ENCODE assay signal across 18 mouse cellular contexts in the genomic region with DNA sequence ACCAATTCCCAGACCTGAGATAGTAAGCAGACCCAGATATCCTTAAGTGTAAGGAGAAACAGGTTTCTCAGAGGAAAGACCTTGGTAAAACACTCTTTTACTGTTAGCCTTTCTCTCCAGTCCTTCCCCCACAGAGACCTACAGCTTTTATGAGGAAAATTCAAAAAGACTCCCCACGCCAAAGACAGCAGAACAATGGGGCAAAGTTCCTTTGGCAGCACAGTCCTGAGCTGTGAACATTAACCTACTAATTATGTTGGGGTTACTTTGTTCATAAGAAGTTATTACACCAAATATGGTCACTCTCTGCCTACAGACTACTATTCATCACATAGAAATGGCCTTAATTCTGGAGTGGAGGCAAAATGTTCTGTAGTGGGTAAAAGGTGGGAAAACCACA.
"Had no signal": no experiment of that assay in that cellular context is flagged by ENCODE, and none has a peak within 500 bp of the region (broad histone marks: within the 10 kb centered on the region; RNA-seq: fewer than 3 reads in every experiment).

No protein-coding gene starts in this region.

- H3K4me3 ChIP-seq: layer of hippocampus, adult 2 months; liver, embryonic 12.5 days; liver, embryonic 15.5 days; lung, embryonic 15.5 days; megakaryocyte, embryonic 14.5 days; midbrain, embryonic 10.5 days; midbrain, embryonic 13.5 days; myocyte; neural tube, embryonic 13.5 days had no signal

- ATAC-seq: inflammation-experienced regulatory T-cells, adult 6 months; intestine, embryonic 16.5 days; liver, embryonic 12.5 days; midbrain, embryonic 13.5 days; midbrain, embryonic 16.5 days had no signal

- H3K27me3 ChIP-seq: liver, embryonic 12.5 days; liver, embryonic 15.5 days; lung, embryonic 15.5 days; megakaryocyte, embryonic 14.5 days; midbrain, embryonic 13.5 days; neural tube, embryonic 13.5 days had no signal

- H3K9ac ChIP-seq: liver, embryonic 12.5 days; liver, embryonic 15.5 days; lung, embryonic 15.5 days; midbrain, embryonic 13.5 days; neural tube, embryonic 13.5 days had no signal

- H3K9me3 ChIP-seq: liver, embryonic 12.5 days; liver, embryonic 15.5 days; lung, embryonic 15.5 days; megakaryocyte, embryonic 14.5 days; midbrain, embryonic 10.5 days; midbrain, embryonic 13.5 days; neural tube, embryonic 13.5 days had no signal

- H3K36me3 ChIP-seq: liver, embryonic 12.5 days; liver, embryonic 15.5 days; lung, embryonic 15.5 days; midbrain, embryonic 10.5 days; midbrain, embryonic 13.5 days; neural tube, embryonic 13.5 days had no signal

- H3K4me1 ChIP-seq: liver, embryonic 12.5 days; liver, embryonic 15.5 days; lung, embryonic 15.5 days; megakaryocyte, embryonic 14.5 days; midbrain, embryonic 10.5 days; midbrain, embryonic 13.5 days; neural tube, embryonic 13.5 days had no signal

- DNase-seq: layer of hippocampus, adult 9-11 months; lung, adult 18-20 months; lung, postnatal 10 days; lung, postnatal 36 days; thymus, adult 18-20 months; thymus, postnatal 36 days had no signal

- H3K4me2 ChIP-seq: liver, embryonic 12.5 days; liver, embryonic 15.5 days; lung, embryonic 15.5 days; midbrain, embryonic 13.5 days; neural tube, embryonic 13.5 days had no signal

- H3K27ac ChIP-seq: layer of hippocampus, adult 2 months; liver, embryonic 12.5 days; liver, embryonic 15.5 days; lung, embryonic 15.5 days; midbrain, embryonic 10.5 days; midbrain, embryonic 13.5 days; neural tube, embryonic 13.5 days had no signal
